Mouse (Mus musculus): ENCODE measurements around the gene Rapgef3. TPM values are rescaled to one million over a fixed set of nuclear protein-coding genes. Genes with fewer than 3 reads are reported as not detected.

Gene Rapgef3
- total and polyA plus RNA-seq, 3 experiments = 2.5 to 3.4 (median 3.2) TPM

DNA sequence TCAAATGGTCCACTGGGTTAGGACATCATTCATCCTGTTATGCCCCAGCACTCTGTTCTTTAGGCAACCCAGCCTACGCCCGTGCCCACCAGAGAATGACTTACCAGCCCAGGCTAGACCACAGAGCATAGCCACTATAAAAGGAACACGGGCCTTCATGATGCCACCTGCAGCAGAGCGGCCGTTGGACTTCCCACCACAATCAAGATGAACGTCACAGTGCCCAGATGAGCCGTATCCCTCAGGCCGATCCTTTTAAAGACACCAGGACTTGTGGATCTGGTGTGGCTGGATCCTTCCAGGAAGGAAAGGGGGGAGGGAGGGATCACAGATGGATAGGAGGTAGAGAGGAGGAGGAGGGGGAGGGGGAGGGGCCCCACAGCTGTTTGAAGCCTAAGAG, 36.7 kb downstream of the Rapgef3 start, which contains the start of gene Endou:
Endou (minus strand) TSS at position 229 of the 400 bp plus-strand sequence.
- dilution Hi-C loops (cut with MboI; ENCODE audit: extremely low pct_ligation_motif_present, extremely low pct_unique_long_range_greater_than_20kb, low sequenced_read_pairs) (no loop called here), in situ Hi-C loops (cut with MboI; ENCODE audit: low pct_ligation_motif_present, low pct_unique_long_range_greater_than_20kb, low sequenced_read_pairs) (no loop called here)
- DNase-seq (ENCODE audit: extremely low read depth) = no peak
- H3K79me2 ChIP-seq (replicated peaks; ENCODE audit: control insufficient read depth, extremely low read depth, insufficient read depth, poor library complexity, severe bottlenecking) = no peaks in the 10 kb centered on the region
- TF ChIP-seq BHLHE40 (IDR thresholded peaks at IDR 0.05; ENCODE audit: low read depth, low read length) = no peak
- no peak for TF ChIP-seq JUND (conservative IDR thresholded peaks at IDR 0.05; ENCODE audit: low read depth, low read length)
- TF ChIP-seq PAX5 (IDR thresholded peaks at IDR 0.05; ENCODE audit: low read length) = no peak
- TF ChIP-seq ZMIZ1 (IDR thresholded peaks at IDR 0.05; ENCODE audit: low read depth, low read length) = no peak
- no peak for TF ChIP-seq MYC (IDR thresholded peaks at IDR 0.05; ENCODE audit: low read depth, low read length)
- no peak for TF ChIP-seq E2F4 (IDR thresholded peaks at IDR 0.05; ENCODE audit: insufficient replicate concordance, low read depth, low read length)
- no peak for TF ChIP-seq UBTF (IDR thresholded peaks at IDR 0.05; ENCODE audit: low read depth, low read length)
- no peak for TF ChIP-seq USF2 (conservative IDR thresholded peaks at IDR 0.05; ENCODE audit: low read depth, low read length)
- TF ChIP-seq ELF1 (IDR thresholded peaks at IDR 0.05; ENCODE audit: low read depth, low read length) = no peak
- no peak for TF ChIP-seq MAFK (IDR thresholded peaks at IDR 0.05; ENCODE audit: insufficient replicate concordance, low read length)
- TF ChIP-seq HCFC1 (IDR thresholded peaks at IDR 0.05; ENCODE audit: low read depth, low read length) = no peak
- TF ChIP-seq TCF12 (IDR thresholded peaks at IDR 0.05; ENCODE audit: low read depth, low read length) = no peak
- TF ChIP-seq ETS1 (conservative IDR thresholded peaks at IDR 0.05; ENCODE audit: low read depth, low read length) = no peak
- TF ChIP-seq ZKSCAN1 (IDR thresholded peaks at IDR 0.05; ENCODE audit: borderline replicate concordance, low read depth, low read length) = no peak
- peaks cover 32% of the 10 kb centered on the region for H3K9me3 ChIP-seq (replicated peaks; ENCODE audit: low read length)
- H3K27me3 ChIP-seq (replicated peaks) = no peaks in the 10 kb centered on the region
- no peak within 1 kb of the TSS for H3K27ac ChIP-seq (ENCODE audit: insufficient read depth, low read depth)
- peaks cover 15 to 47% of the 10 kb centered on the region in 2 experiments for H3K4me1 ChIP-seq (ENCODE audit: control insufficient read depth in 1 of 2, insufficient read depth in 2 of 2)
- H3K4me3 ChIP-seq (replicated peaks in 1 of 3; ENCODE audit: low read depth in 2 of 3, low read length in 2 of 3, poor library complexity in 1 of 3) = no peak within 1 kb of the TSS
- H3K4me2 ChIP-seq (ENCODE audit: insufficient read depth, low read depth, poor library complexity, severe bottlenecking) = no peak within 1 kb of the TSS
- no peak within 1 kb of the TSS for H3K9ac ChIP-seq (ENCODE audit: insufficient read depth, low read depth)
- H3K36me3 ChIP-seq (replicated peaks in 1 of 2; ENCODE audit: control insufficient read depth in 1 of 2, insufficient read depth in 1 of 2, low read length in 1 of 2) = peaks cover 57 to 78% of the 10 kb centered on the region in 2 experiments

DNA sequence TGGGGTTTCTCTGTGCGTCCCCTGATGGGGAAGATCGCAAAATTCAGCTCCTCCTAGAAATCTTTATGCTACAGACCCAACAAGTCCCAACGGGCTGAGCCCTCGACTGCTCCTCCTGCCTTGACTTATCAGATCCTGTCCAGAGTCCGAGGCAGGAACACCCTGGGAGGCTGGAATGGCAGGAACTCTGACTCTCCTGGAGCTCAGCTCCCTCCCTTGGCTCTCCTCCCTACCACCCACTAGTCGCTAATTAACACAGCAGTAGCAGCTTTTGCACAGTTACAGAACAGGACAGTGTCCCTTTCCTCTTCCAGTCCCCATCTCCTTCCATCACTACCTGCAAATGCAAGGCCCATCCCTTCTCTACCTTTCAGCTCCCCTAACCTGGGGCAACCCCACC, 37.4 kb downstream of the Rapgef3 start:
- Histone ChIP-seq H3K4me3 (replicated peaks in 1 of 3; ENCODE audit: low read depth in 2 of 3, low read length in 2 of 3, poor library complexity in 1 of 3) (no peak overlapping the region), H3K27ac (ENCODE audit: insufficient read depth, low read depth) (no peak overlapping the region), H3K9me3 (replicated peaks; ENCODE audit: low read length) (peaks cover 32% of the 10 kb centered on the region), H3K27me3 (replicated peaks) (no peaks in the 10 kb centered on the region), H3K9ac (ENCODE audit: insufficient read depth, low read depth) (no peak overlapping the region), H3K79me2 (replicated peaks; ENCODE audit: control insufficient read depth, extremely low read depth, insufficient read depth, poor library complexity, severe bottlenecking) (no peaks in the 10 kb centered on the region), H3K4me1 (ENCODE audit: control insufficient read depth in 1 of 2, insufficient read depth in 2 of 2) (peaks cover 15 to 55% of the 10 kb centered on the region in 2 experiments), H3K4me2 (ENCODE audit: insufficient read depth, low read depth, poor library complexity, severe bottlenecking) (no peak overlapping the region), H3K36me3 (replicated peaks in 1 of 2; ENCODE audit: control insufficient read depth in 1 of 2, insufficient read depth in 1 of 2, low read length in 1 of 2) (peaks cover 60 to 86% of the 10 kb centered on the region in 2 experiments)
- no peak for DNase-seq (ENCODE audit: extremely low read depth)
- dilution Hi-C loops (cut with MboI; ENCODE audit: extremely low pct_ligation_motif_present, extremely low pct_unique_long_range_greater_than_20kb, low sequenced_read_pairs) (no loop called here), in situ Hi-C loops (cut with MboI; ENCODE audit: low pct_ligation_motif_present, low pct_unique_long_range_greater_than_20kb, low sequenced_read_pairs) (no loop called here)
- TF ChIP-seq BHLHE40 (IDR thresholded peaks at IDR 0.05; ENCODE audit: low read depth, low read length) = no peak
- no peak for TF ChIP-seq ZC3H11A (IDR thresholded peaks at IDR 0.05; ENCODE audit: low read depth, low read length)
- TF ChIP-seq JUND (conservative IDR thresholded peaks at IDR 0.05; ENCODE audit: low read depth, low read length) = no peak
- TF ChIP-seq POLR2AphosphoS2 (IDR thresholded peaks at IDR 0.05; ENCODE audit: low read depth, low read length) = no peak
- no peak for TF ChIP-seq SIN3A (IDR thresholded peaks at IDR 0.05; ENCODE audit: low read length)
- no peak for TF ChIP-seq MYC (IDR thresholded peaks at IDR 0.05; ENCODE audit: low read depth, low read length)
- TF ChIP-seq RCOR1 (conservative IDR thresholded peaks at IDR 0.05; ENCODE audit: low read depth, low read length) = no peak
- TF ChIP-seq IRF4 (IDR thresholded peaks at IDR 0.05; ENCODE audit: low read depth, low read length) = no peak
- no peak for TF ChIP-seq RAD21 (IDR thresholded peaks at IDR 0.05; ENCODE audit: low read depth, low read length)
- TF ChIP-seq KAT2A (IDR thresholded peaks at IDR 0.05; ENCODE audit: insufficient replicate concordance, low read length) = no peak
- no peak for TF ChIP-seq UBTF (IDR thresholded peaks at IDR 0.05; ENCODE audit: low read depth, low read length)
- no peak for TF ChIP-seq NRF1 (IDR thresholded peaks at IDR 0.05; ENCODE audit: low read depth, low read length)
- TF ChIP-seq MEF2A (IDR thresholded peaks at IDR 0.05; ENCODE audit: borderline replicate concordance, low read depth, low read length) = no peak
- no peak for TF ChIP-seq CHD2 (IDR thresholded peaks at IDR 0.05; ENCODE audit: low read length)
- no peak for TF ChIP-seq MAFK (IDR thresholded peaks at IDR 0.05; ENCODE audit: insufficient replicate concordance, low read length)
